Mouse (Mus musculus): Measurements from ENCODE around the gene Aoc3. TPM values are rescaled to one million over a fixed set of nuclear protein-coding genes. Genes with fewer than 3 reads are reported as not detected.

Aoc3 gene
- polyA plus RNA-seq, 2 experiments = 1.0 to 3.1 TPM

DNA sequence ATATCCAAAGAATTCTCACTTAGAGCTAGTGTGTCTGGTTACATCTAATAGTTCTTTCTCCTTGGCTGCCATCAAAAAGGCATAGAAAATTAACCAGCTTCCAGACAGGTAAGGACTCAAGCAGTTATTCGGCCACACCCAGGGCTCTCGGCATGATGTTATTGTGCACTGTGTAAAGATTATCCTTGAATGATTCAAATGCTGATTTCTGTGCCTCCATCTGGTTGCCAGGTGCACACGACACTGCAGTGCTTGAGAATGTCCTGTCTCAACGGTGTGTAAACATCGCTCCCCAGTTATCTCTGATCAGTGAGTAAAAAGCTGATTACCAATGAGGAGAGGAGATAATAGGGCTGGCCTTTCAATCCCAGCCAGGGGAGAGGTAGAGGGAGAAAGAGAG, 22.7 kb upstream of the Aoc3 start:
- H3K9ac ChIP-seq (ENCODE audit: low read depth, low read length, severe bottlenecking) = no peak overlapping the region
- H3K4me1 ChIP-seq (ENCODE audit: control insufficient read depth, insufficient read depth, low read length) = no peaks in the 10 kb centered on the region
- H3K9me3 ChIP-seq (ENCODE audit: control insufficient read depth, low read length) = no peaks in the 10 kb centered on the region
- WGBS = 37% methylated on average over 5 of the region's 5 CpGs
- H3K36me3 ChIP-seq (ENCODE audit: control insufficient read depth, insufficient read depth, low read length) = no peaks in the 10 kb centered on the region
- ATAC-seq (ENCODE audit: low FRiP score, low read depth) = no peak
- no peak overlapping the region for H3K4me3 ChIP-seq (replicated peaks; ENCODE audit: low read length)
- H3K4me2 ChIP-seq (replicated peaks; ENCODE audit: low read depth, low read length, severe bottlenecking) = no peak overlapping the region
- no peak for TF ChIP-seq POLR2A (IDR thresholded peaks at IDR 0.05; ENCODE audit: borderline replicate concordance, extremely low read depth, insufficient read depth, insufficient read length)
- H3K27me3 ChIP-seq (ENCODE audit: control insufficient read depth, insufficient read depth, low read length) = no peaks in the 10 kb centered on the region
- H3K27ac ChIP-seq (replicated peaks; ENCODE audit: low read depth, low read length) = no peak overlapping the region
- DNase-seq (ENCODE audit: low spot score) = no peak

DNA sequence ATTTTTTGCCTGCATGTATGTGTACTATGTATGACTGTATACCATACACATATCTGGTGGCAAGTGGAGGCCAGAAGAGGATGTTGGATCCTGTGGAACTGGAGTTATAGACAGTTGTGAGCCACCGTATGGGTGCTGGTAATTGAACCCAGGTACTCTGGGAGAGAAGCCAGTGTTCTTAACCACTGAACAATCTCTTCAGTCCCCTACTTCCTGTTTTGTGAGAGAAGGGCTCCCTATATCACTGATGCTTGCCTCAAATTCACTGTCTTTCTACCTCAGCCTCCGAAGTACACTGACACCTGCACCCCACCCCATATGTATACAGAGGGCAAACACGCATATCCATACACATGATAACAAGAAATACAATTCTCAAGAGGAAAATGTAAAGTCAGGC, 19.3 kb upstream of the Aoc3 start:
- no peak for ATAC-seq (ENCODE audit: low FRiP score, low read depth)

DNA sequence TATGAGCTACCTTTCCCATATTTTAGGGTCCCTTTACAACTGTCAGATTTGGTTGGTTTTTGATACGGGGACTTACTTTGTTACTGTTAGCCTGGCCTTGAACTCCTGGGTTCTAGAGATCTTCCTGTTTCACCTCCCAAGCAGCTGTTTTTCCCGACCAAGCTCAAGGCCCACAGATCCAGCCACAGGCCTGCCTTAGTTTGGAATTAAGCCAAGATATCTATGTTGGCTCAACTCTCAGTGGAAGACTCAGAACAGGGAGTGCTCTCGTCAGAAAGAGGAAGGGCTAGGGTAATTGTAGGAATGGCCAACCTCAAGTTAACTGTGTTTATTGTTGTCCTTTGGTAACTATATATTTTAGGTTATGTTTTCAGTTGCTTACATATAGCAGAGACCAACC, 18.3 kb upstream of the Aoc3 start:
- WGBS = 72% methylated on average over 3 of the region's 3 CpGs
- H3K9ac ChIP-seq (ENCODE audit: low read depth, low read length, severe bottlenecking) = no peak overlapping the region
- no peak for TF ChIP-seq POLR2A (IDR thresholded peaks at IDR 0.05; ENCODE audit: borderline replicate concordance, extremely low read depth, insufficient read depth, insufficient read length)
- no peak for ATAC-seq (ENCODE audit: low FRiP score, low read depth)
- no peak overlapping the region for H3K4me2 ChIP-seq (replicated peaks; ENCODE audit: low read depth, low read length, severe bottlenecking)
- H3K27me3 ChIP-seq (ENCODE audit: control insufficient read depth, insufficient read depth, low read length) = no peaks in the 10 kb centered on the region
- no peaks in the 10 kb centered on the region for H3K36me3 ChIP-seq (ENCODE audit: control insufficient read depth, insufficient read depth, low read length)
- no peak overlapping the region for H3K27ac ChIP-seq (replicated peaks; ENCODE audit: low read depth, low read length)
- no peaks in the 10 kb centered on the region for H3K9me3 ChIP-seq (ENCODE audit: control insufficient read depth, low read length)
- no peak overlapping the region for H3K4me3 ChIP-seq (replicated peaks; ENCODE audit: low read length)
- no peak for DNase-seq (ENCODE audit: low spot score)
- H3K4me1 ChIP-seq (ENCODE audit: control insufficient read depth, insufficient read depth, low read length) = peaks cover 6% of the 10 kb centered on the region

More for the DNA sequence above, 19.3 kb upstream of the Aoc3 start:
- Histone ChIP-seq H3K27me3 (ENCODE audit: control insufficient read depth, insufficient read depth, low read length) (no peaks in the 10 kb centered on the region), H3K4me1 (ENCODE audit: control insufficient read depth, insufficient read depth, low read length) (no peaks in the 10 kb centered on the region), H3K9me3 (ENCODE audit: control insufficient read depth, low read length) (no peaks in the 10 kb centered on the region), H3K4me3 (replicated peaks; ENCODE audit: low read length) (no peak overlapping the region), H3K27ac (replicated peaks; ENCODE audit: low read depth, low read length) (no peak overlapping the region), H3K4me2 (replicated peaks; ENCODE audit: low read depth, low read length, severe bottlenecking) (no peak overlapping the region), H3K36me3 (ENCODE audit: control insufficient read depth, insufficient read depth, low read length) (no peaks in the 10 kb centered on the region), H3K9ac (ENCODE audit: low read depth, low read length, severe bottlenecking) (no peak overlapping the region)
- WGBS = 90% methylated on average over 3 of the region's 3 CpGs
- DNase-seq (ENCODE audit: low spot score) = no peak
- TF ChIP-seq POLR2A (IDR thresholded peaks at IDR 0.05; ENCODE audit: borderline replicate concordance, extremely low read depth, insufficient read depth, insufficient read length) = no peak

GRCm38 (mm10) chr11:101314567-101314966, 15.8 kb upstream of the Aoc3 start:
- no peak for ATAC-seq (ENCODE audit: low FRiP score, low read depth)
- no peak for DNase-seq (ENCODE audit: low spot score)
- Histone ChIP-seq H3K4me1 (ENCODE audit: control insufficient read depth, insufficient read depth, low read length) (peaks cover 7% of the 10 kb centered on the region), H3K27ac (replicated peaks; ENCODE audit: low read depth, low read length) (no peak overlapping the region), H3K4me3 (replicated peaks; ENCODE audit: low read length) (no peak overlapping the region), H3K9ac (ENCODE audit: low read depth, low read length, severe bottlenecking) (no peak overlapping the region), H3K9me3 (ENCODE audit: control insufficient read depth, low read length) (no peaks in the 10 kb centered on the region), H3K36me3 (ENCODE audit: control insufficient read depth, insufficient read depth, low read length) (peaks cover 18% of the 10 kb centered on the region), H3K27me3 (ENCODE audit: control insufficient read depth, insufficient read depth, low read length) (no peaks in the 10 kb centered on the region), H3K4me2 (replicated peaks; ENCODE audit: low read depth, low read length, severe bottlenecking) (no peak overlapping the region)
- 84% methylated on average over 1 of the region's 1 CpGs for WGBS
- no peak for TF ChIP-seq POLR2A (IDR thresholded peaks at IDR 0.05; ENCODE audit: borderline replicate concordance, extremely low read depth, insufficient read depth, insufficient read length)

DNA sequence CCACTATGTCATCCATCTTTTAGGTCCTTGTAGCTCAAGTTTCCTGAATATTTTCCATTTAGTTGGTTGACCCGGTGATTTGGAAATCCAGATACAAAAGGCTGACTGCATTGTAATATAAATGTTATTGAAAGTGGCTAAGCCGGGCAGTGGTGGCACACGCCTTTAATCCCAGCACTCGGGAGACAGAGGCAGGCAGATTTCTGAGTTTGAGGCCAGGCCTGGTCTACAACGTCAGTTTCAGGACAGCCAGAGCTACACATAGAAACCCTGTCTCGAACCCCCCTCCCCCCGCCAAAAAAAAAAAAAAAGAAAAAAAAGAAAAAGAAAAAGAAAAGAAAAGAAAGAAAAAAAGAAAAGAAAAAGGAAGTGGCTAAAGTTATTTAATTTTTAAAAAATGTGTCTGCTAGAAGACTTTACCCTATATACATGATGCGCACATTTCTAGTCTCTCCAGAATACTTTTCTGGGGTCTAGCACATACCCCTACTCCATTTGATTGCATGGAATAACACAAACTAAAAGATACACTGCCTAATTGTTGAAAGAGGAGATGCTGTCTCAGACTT, 15.2 kb upstream of the Aoc3 start:
- Histone ChIP-seq H3K4me1 (ENCODE audit: control insufficient read depth, insufficient read depth, low read length) (peaks cover 7% of the 10 kb centered on the region), H3K27ac (replicated peaks; ENCODE audit: low read depth, low read length) (peak overlapping the region; percentile 21), H3K27me3 (ENCODE audit: control insufficient read depth, insufficient read depth, low read length) (no peaks in the 10 kb centered on the region), H3K9me3 (ENCODE audit: control insufficient read depth, low read length) (no peaks in the 10 kb centered on the region), H3K36me3 (ENCODE audit: control insufficient read depth, insufficient read depth, low read length) (peaks cover 24% of the 10 kb centered on the region), H3K9ac (ENCODE audit: low read depth, low read length, severe bottlenecking) (peak overlapping the region; percentile 88), H3K4me3 (replicated peaks; ENCODE audit: low read length) (peak overlapping the region; percentile 97), H3K4me2 (replicated peaks; ENCODE audit: low read depth, low read length, severe bottlenecking) (peak overlapping the region; percentile 94)
- no peak for TF ChIP-seq POLR2A (IDR thresholded peaks at IDR 0.05; ENCODE audit: borderline replicate concordance, extremely low read depth, insufficient read depth, insufficient read length)
- ATAC-seq (ENCODE audit: low FRiP score, low read depth) (no peak), DNase-seq (ENCODE audit: low spot score) (no peak)
- 85% methylated on average over 8 of the region's 8 CpGs for WGBS
